Mouse (Mus musculus) CH12.LX (cell line): ENCODE measurements around the gene Aste1. TPM values are rescaled to one million over a fixed set of nuclear protein-coding genes. Genes with fewer than 3 reads are reported as not detected.

ENCODE experiments used
- DNase-seq: peaks from one replicate; pipeline ENCODE4 v3.0.0-alpha.2; 2013; ENCODE audit errors: extremely low read depth
- H3K27ac ChIP-seq: 2 replicates; pipeline ENCODE4 v1.5.1; 2012; ENCODE audit warnings: low read depth, mild to moderate bottlenecking, control low read depth, moderate library complexity; ENCODE audit not compliant: insufficient read depth
- H3K27me3 ChIP-seq: replicated peaks from 2 replicates; pipeline ENCODE3; 2012; ENCODE audit warnings: inconsistent platforms
- H3K36me3 ChIP-seq, 2 experiments: replicated peaks in 1 of 2; 2 replicates each; pipeline versions ENCODE3 to v1.6.1; 2012; ENCODE audit warnings: inconsistent platforms in 1 of 2, low read length in 1 of 2, mild to moderate bottlenecking in 1 of 2, mixed read lengths in 1 of 2, moderate library complexity in 1 of 2; ENCODE audit not compliant: control insufficient read depth in 1 of 2, insufficient read depth in 1 of 2
- H3K4me1 ChIP-seq, 2 experiments: 2 replicates each; pipeline ENCODE4 v1.6.1; 2012; ENCODE audit warnings: inconsistent platforms in 1 of 2, moderate library complexity in 1 of 2; ENCODE audit not compliant: insufficient read depth in 2 of 2, control insufficient read depth in 1 of 2
- H3K4me2 ChIP-seq: 2 replicates; pipeline ENCODE4 v1.6.1; 2012; ENCODE audit warnings: low read depth, mild to moderate bottlenecking, control low read depth; ENCODE audit not compliant: poor library complexity, insufficient read depth, severe bottlenecking
- H3K4me3 ChIP-seq, 3 experiments: fragments of 150-350 bp in 1 of 3; sonication (generic) in 1 of 3; replicated peaks in 1 of 3; 2 replicates each; pipeline versions ENCODE3 to v1.5.1; 2011 to 2012; ENCODE audit warnings: low read depth in 2 of 3, low read length in 2 of 3, mild to moderate bottlenecking in 2 of 3, moderate library complexity in 2 of 3, control low read depth in 1 of 3, improper control_type of control experiment in 1 of 3, inconsistent platforms in 1 of 3, mixed read lengths in 1 of 3; ENCODE audit not compliant: poor library complexity in 1 of 3
- H3K79me2 ChIP-seq: replicated peaks from 2 replicates; pipeline ENCODE4 v1.6.1; 2012; ENCODE audit warnings: mild to moderate bottlenecking, moderate library complexity; ENCODE audit not compliant: control insufficient read depth, poor library complexity, insufficient read depth, severe bottlenecking; ENCODE audit errors: extremely low read depth
- H3K9ac ChIP-seq: 2 replicates; pipeline ENCODE4 v1.6.1; 2012; ENCODE audit warnings: low read depth, mild to moderate bottlenecking, control low read depth, moderate library complexity; ENCODE audit not compliant: insufficient read depth
- H3K9me3 ChIP-seq: replicated peaks from 2 replicates; pipeline ENCODE3; 2012; ENCODE audit warnings: low read length, inconsistent platforms, mixed read lengths
- BHLHE40 ChIP-seq: IDR thresholded peaks from 2 replicates; pipeline ENCODE4 v1.6.1; 2011; ENCODE audit warnings: mild to moderate bottlenecking, low read depth, low read length, improper control_type of control experiment
- CHD1 ChIP-seq: IDR thresholded peaks from 2 replicates; pipeline ENCODE4 v1.6.1; 2012; ENCODE audit warnings: low read depth, low read length, improper control_type of control experiment, inconsistent platforms
- CHD2 ChIP-seq: IDR thresholded peaks from 2 replicates; pipeline ENCODE4 v1.6.1; 2011; ENCODE audit warnings: low read length, improper control_type of control experiment
- CTCF ChIP-seq, 2 experiments: IDR thresholded peaks in 1 of 2; conservative IDR thresholded peaks in 1 of 2; 2 replicates each; pipeline ENCODE4 v1.5.1; 2011 to 2012; ENCODE audit warnings: low read depth in 2 of 2, low read length in 2 of 2, improper control_type of control experiment in 1 of 2, inconsistent platforms in 1 of 2, mild to moderate bottlenecking in 1 of 2, moderate library complexity in 1 of 2
- EP300 ChIP-seq: IDR thresholded peaks from 2 replicates; pipeline ENCODE4 v1.6.1; 2011; ENCODE audit warnings: low read length, improper control_type of control experiment
- ETS1 ChIP-seq: conservative IDR thresholded peaks from 2 replicates; pipeline ENCODE4 v1.6.1; 2012; ENCODE audit warnings: low read depth, mild to moderate bottlenecking, inconsistent platforms, low read length, improper control_type of control experiment, moderate library complexity
- GABPA ChIP-seq: IDR thresholded peaks from 2 replicates; pipeline ENCODE4 v1.6.1; 2012; ENCODE audit warnings: low read depth, low read length, improper control_type of control experiment, inconsistent platforms; ENCODE audit not compliant: insufficient replicate concordance
- HCFC1 ChIP-seq: IDR thresholded peaks from 2 replicates; pipeline ENCODE4 v1.6.1; 2012; ENCODE audit warnings: low read depth, mild to moderate bottlenecking, inconsistent platforms, low read length, improper control_type of control experiment
- IRF4 ChIP-seq: IDR thresholded peaks from 2 replicates; pipeline ENCODE4 v1.6.1; 2014; ENCODE audit warnings: low read depth, mild to moderate bottlenecking, inconsistent platforms, low read length, improper control_type of control experiment
- JUN ChIP-seq: IDR thresholded peaks from 2 replicates; pipeline ENCODE4 v1.6.1; 2011; ENCODE audit warnings: low read depth, mild to moderate bottlenecking, low read length, improper control_type of control experiment, moderate library complexity; ENCODE audit not compliant: insufficient read depth
- JUND ChIP-seq: conservative IDR thresholded peaks from 2 replicates; pipeline ENCODE4 v1.6.1; 2011; ENCODE audit warnings: low read depth, low read length, improper control_type of control experiment
- MAFK ChIP-seq: IDR thresholded peaks from 2 replicates; pipeline ENCODE4 v1.6.1; 2011; ENCODE audit warnings: low read length, improper control_type of control experiment; ENCODE audit not compliant: insufficient replicate concordance
- MAX ChIP-seq: IDR thresholded peaks from 2 replicates; pipeline ENCODE4 v1.6.1; 2011; ENCODE audit warnings: low read length, improper control_type of control experiment
- MYC ChIP-seq: IDR thresholded peaks from 2 replicates; pipeline ENCODE4 v1.6.1; 2011; ENCODE audit warnings: low read depth, mild to moderate bottlenecking, improper control_type of control experiment, low read length
- NELFE ChIP-seq: IDR thresholded peaks from 2 replicates; pipeline ENCODE4 v1.6.1; 2011; ENCODE audit warnings: low read depth, low read length, improper control_type of control experiment
- POLR2A ChIP-seq: IDR thresholded peaks from 2 replicates; pipeline ENCODE4 v1.6.1; 2011; ENCODE audit warnings: low read depth, mild to moderate bottlenecking, improper control_type of control experiment, low read length
- POLR2AphosphoS2 ChIP-seq: IDR thresholded peaks from 2 replicates; pipeline ENCODE4 v1.6.1; 2011; ENCODE audit warnings: low read depth, low read length, improper control_type of control experiment
- RCOR1 ChIP-seq: conservative IDR thresholded peaks from 2 replicates; pipeline ENCODE4 v1.6.1; 2012; ENCODE audit warnings: low read depth, mild to moderate bottlenecking, inconsistent platforms, low read length, improper control_type of control experiment
- SIN3A ChIP-seq: IDR thresholded peaks from 2 replicates; pipeline ENCODE4 v1.6.1; 2012; ENCODE audit warnings: low read length, improper control_type of control experiment, inconsistent platforms
- SMC3 ChIP-seq: IDR thresholded peaks from 2 replicates; pipeline ENCODE4 v1.6.1; 2011; ENCODE audit warnings: low read depth, low read length, improper control_type of control experiment
- TBP ChIP-seq: conservative IDR thresholded peaks from 2 replicates; pipeline ENCODE4 v1.6.1; 2011; ENCODE audit warnings: low read depth, low read length, improper control_type of control experiment
- USF1 ChIP-seq: IDR thresholded peaks from 2 replicates; pipeline ENCODE4 v1.6.1; 2014; ENCODE audit warnings: low read depth, mild to moderate bottlenecking, inconsistent platforms, low read length, improper control_type of control experiment
- ZC3H11A ChIP-seq: IDR thresholded peaks from 2 replicates; pipeline ENCODE4 v1.6.1; 2012; ENCODE audit warnings: low read depth, mild to moderate bottlenecking, inconsistent platforms, low read length, improper control_type of control experiment
- ZKSCAN1 ChIP-seq: IDR thresholded peaks from 2 replicates; pipeline ENCODE4 v1.6.1; 2012; ENCODE audit warnings: low read depth, inconsistent platforms, low read length, improper control_type of control experiment, borderline replicate concordance
- dilution Hi-C: fragments of 300-500 bp; cut with MboI; formaldehyde crosslinking; loops from 2 replicates; pipeline ENCODE4 v1.14.3; 2020; ENCODE audit warnings: low sequenced_read_pairs; ENCODE audit not compliant: extremely low pct_unique_long_range_greater_than_20kb, extremely low pct_ligation_motif_present
- in situ Hi-C: fragments of 300-500 bp; cut with MboI; formaldehyde crosslinking; loops from 3 replicates; pipeline ENCODE4 v1.14.3; 2019; ENCODE audit warnings: low sequenced_read_pairs, low pct_ligation_motif_present, low pct_unique_long_range_greater_than_20kb, mixed read lengths
- polyA plus RNA-seq: library from polyadenylated mRNA; unstranded; fragments of >175 nt; gene quantifications from 2 replicates; pipeline ENCODE4 v1.2.1, GENCODE M21; 2012; ENCODE audit warnings: low read depth; ENCODE audit not compliant: insufficient read length
- total RNA-seq, 2 experiments: library from RNA; depleted of rRNA; stranded (reverse); fragments of 300-350 nt in 1 of 2; fragments of >200 nt in 1 of 2; gene quantifications; 2 replicates each; pipeline ENCODE4 v1.2.3; 2012 to 2014

Aste1 gene
- total and polyA plus RNA-seq, 3 experiments = 8.9 to 13.9 (median 13.4) TPM

DNA sequence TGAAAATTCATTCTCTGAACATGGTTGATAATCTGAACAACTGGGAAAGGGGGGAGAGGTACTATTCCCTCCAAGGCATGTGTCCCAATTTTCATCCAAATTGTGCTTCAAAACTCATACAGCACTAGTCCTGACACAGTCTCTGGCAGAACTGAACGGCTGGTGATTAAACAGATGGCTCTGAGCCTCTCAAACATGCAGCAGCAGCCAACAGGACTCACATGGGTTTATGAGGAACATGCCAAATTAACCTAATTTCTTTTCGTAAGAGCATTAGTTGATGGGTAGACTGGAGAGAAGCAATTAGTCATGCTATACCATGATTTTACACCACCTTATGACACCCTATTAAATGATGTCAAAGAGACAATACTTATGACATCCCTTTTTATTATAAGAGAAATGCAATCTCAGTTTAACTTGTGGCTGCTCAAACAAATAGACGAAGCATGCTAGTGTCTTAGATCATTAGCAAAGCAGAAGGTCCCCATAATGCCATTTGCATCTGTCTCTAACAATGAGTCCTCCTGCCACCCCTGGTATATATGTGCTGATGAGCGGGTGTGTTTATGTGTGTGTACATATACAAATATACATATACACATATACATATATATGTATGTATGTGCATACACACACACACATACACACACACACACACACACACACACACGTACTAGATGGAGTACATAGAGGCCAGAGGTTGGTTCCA lies 31.5 kb upstream of the Aste1 start:
- no peak for DNase-seq
- Histone ChIP-seq H3K79me2 (no peaks in the 10 kb centered on the region), H3K4me3 (no peak overlapping the region), H3K4me2 (no peak overlapping the region), H3K4me1 (peaks cover 28 to 42% of the 10 kb centered on the region in 2 experiments), H3K27me3 (no peaks in the 10 kb centered on the region), H3K36me3 (no peaks in the 10 kb centered on the region)
- TF ChIP-seq CTCF (conservative IDR thresholded peaks at IDR 0.05 in 1 of 2, IDR thresholded peaks at IDR 0.05 in 1 of 2; ENCODE audit: low read depth in 2 of 2, low read length in 2 of 2) (no peak), SMC3 (no peak), ZC3H11A (no peak), NELFE (no peak), POLR2AphosphoS2 (no peak), MAFK (no peak), TBP (no peak), SIN3A (no peak), JUN (no peak), CHD2 (no peak), HCFC1 (no peak), BHLHE40 (no peak), RCOR1 (no peak), USF1 (no peak), CHD1 (no peak), POLR2A (no peak), ZKSCAN1 (no peak), ETS1 (no peak), MAX (no peak), GABPA (no peak)
- TF ChIP-seq, all 38 proteins: peak for 0
- Histone ChIP-seq H3K27ac (no peak overlapping the region), H3K9ac (no peak overlapping the region), H3K9me3 (no peaks in the 10 kb centered on the region)
- dilution Hi-C loops = no loop called here
- in situ Hi-C loops = loop anchor here (10.0 kb wide), 1 partner anchor 59 kb away; no protein-coding TSS in a partner anchor

DNA sequence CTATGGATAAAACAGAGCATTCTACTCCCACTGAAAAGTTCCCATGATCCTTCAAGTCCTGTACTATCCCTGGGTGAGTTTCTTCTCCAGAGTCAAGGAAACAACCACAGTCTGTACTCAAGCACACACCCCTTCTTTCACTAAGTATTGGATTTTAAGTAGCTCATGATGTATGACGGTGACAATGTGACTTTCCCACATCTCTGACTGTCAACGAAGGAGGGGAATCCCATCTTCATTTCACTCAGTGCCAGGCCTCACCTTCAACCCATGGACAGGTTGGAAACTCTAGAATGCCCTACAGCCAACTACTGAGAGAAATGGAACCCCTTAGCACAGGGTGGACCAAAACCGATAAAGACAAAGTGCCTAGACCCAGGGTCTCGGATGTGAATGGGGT lies 29.0 kb upstream of the Aste1 start:
- no peaks in the 10 kb centered on the region for H3K27me3 ChIP-seq
- H3K9ac ChIP-seq = 0 out of 2 replicates have a peak overlapping the region, but pooled peaks have one; percentile 34
- DNase-seq = peak; percentile 61
- peak overlapping the region; percentile 25; the same call in 1 of the 2 replicates for H3K4me2 ChIP-seq
- H3K4me1 ChIP-seq = peaks cover 39 to 61% of the 10 kb centered on the region in 2 experiments
- H3K27ac ChIP-seq = peak overlapping the region; percentile 86
- H3K9me3 ChIP-seq = no peaks in the 10 kb centered on the region
- no peak for TF ChIP-seq MAX
- TF ChIP-seq MAFK = no peak
- peak; percentile 6; the same call in 1 of the 2 replicates for TF ChIP-seq JUN
- TF ChIP-seq RCOR1 = no peak
- peak; percentile 55; the same call in 1 of the 2 replicates for TF ChIP-seq IRF4
- 0 out of 2 replicates have a peak, but pooled peaks have one; percentile 38 for TF ChIP-seq MYC
- peak; percentile 71; the same call in 1 of the 2 replicates for TF ChIP-seq ETS1
- no peak for TF ChIP-seq JUND
- TF ChIP-seq EP300 = peak; percentile 7; the same call in 1 of the 2 replicates
- TF ChIP-seq SIN3A = 0 out of 2 replicates have a peak, but pooled peaks have one; percentile 4
- no peak overlapping the region for H3K4me3 ChIP-seq
- no peaks in the 10 kb centered on the region for H3K36me3 ChIP-seq
- dilution Hi-C loops (no loop called here), in situ Hi-C loops (loop anchor here (10.0 kb wide), 1 partner anchor 61 kb away; no protein-coding TSS in a partner anchor)
- no peaks in the 10 kb centered on the region for H3K79me2 ChIP-seq
